Mouse (Mus musculus): ENCODE results near the gene Fig4.

Fig4 gene

DNA sequence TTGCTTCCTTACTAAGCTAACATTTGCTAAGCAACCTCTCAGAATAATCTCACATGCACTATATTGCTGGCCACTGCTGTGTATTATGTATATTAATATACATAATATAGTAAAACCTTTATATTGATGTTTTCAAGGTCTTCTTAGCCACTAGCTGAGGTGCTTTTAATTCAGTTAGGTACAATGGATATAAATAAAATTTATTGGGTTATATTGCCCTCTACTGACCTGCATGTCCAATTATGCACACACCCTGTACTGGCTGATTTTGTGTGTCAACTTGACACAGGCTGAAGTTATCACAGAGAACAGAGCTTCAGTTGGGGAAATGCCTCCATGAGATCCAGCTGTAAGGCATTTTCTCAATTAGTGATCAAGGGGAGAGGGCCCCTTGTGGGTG is 41.2 kb downstream of the Fig4 start:
- DNase-seq (ENCODE audit: extremely low spot score, low read depth, low spot score): no peak

DNA sequence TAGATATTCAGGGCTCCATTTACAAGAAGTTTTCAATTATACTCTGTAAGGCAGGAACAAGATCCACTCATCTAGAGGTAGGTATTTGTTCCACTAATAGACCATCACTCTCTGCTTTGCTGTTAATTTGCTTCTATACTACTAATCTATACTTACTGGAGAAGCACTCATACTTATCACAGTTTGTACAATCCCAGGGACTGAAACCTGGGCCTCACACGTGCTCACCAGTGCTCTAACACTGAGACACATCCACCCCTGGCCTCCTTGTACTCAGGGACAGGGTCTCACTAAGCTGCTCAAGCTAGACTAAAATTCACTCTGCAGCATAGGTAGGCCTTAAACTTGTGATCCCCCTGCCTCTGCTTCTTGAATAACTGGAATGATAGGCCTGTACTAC is 41.8 kb downstream of the Fig4 start:
- no peak for DNase-seq (ENCODE audit: extremely low spot score, low read depth, low spot score)

DNA sequence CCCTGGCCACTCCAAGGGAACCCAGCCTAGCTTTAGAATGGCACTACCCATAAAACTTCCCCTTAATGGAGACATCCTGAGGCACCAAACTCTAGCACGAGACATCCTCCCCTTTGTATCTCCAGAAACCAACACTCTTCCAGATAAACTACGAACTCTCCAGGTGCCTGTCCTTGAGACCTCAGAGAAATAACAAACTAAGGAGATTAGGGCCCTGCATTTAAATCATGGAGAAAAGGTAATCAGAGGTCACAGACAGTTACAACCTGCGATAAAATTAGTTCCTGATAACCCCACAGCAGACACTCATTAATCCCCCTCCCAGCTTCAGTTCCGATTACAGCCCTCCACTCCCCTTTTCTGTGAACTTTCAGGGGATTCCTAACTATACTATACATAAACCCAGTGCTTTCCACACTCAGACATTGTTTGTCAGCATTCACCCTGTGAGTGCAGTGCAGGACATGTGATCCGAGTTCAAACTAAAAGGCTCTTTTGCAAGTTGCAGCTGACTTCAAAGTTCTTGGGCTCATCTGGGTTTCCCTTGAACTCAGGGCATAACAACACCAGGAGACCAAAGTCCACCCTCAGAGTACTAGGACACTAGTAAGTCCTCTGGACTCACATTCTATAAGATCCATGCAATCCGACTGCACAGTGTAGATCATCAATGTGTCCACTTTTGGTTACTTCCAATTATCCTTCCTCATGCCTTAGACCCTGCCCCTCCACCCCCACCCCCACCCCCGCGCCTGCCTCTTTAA is 42.6 kb downstream of the Fig4 start:
- DNase-seq (ENCODE audit: extremely low spot score, low read depth, low spot score): no peak

DNA sequence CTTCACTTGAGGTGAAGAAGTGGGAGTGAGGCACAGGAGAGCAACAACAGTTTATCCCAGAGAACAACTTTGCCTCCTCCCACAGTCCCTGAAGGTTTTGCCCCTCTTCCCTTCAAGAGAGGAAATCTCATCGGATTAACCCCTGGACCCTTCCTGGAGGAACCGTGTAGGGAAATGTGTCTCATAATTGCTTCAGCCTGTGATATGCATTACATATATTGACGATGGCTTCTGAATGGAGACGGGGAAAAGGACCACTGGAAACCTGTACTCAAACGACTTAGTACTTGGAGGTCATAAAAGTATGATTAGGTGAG is 52.4 kb downstream of the Fig4 start:
- DNase-seq (ENCODE audit: extremely low spot score, low read depth, low spot score): peak; percentile 41

DNA sequence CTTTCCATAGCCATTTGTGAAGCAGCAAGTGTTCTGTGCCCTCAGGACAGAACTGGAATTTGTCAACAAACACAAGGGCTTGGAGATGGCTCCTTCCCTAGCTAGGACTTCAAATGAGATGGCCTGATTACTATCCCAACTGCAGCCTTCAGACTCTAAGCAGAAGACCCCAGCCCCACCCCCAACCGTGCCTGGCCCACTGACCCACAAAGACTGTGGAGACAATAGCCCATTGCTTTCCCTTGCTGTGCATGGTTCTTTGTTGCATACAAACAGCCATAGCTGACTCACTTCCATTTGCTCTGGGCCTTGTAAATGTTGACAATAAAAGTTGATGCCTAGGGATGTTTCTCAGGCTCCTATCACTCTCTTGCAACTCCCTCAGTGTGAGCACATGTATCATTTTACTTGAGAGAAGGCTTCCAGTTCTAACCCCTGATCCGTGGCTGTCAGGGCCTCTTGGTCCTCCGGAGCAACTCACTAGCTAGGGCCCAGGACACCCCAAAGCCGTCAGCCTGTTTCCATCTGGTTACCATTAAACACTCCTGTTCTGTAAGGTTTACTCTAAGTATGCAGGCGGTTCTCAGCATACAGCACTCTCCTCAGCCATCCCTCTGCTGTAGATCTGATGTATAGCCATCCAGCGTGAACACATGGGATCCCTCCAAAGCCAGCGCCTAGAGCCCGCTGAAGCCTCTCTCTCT is 52.9 kb downstream of the Fig4 start:
- DNase-seq (ENCODE audit: extremely low spot score, low read depth, low spot score): no peak

DNA sequence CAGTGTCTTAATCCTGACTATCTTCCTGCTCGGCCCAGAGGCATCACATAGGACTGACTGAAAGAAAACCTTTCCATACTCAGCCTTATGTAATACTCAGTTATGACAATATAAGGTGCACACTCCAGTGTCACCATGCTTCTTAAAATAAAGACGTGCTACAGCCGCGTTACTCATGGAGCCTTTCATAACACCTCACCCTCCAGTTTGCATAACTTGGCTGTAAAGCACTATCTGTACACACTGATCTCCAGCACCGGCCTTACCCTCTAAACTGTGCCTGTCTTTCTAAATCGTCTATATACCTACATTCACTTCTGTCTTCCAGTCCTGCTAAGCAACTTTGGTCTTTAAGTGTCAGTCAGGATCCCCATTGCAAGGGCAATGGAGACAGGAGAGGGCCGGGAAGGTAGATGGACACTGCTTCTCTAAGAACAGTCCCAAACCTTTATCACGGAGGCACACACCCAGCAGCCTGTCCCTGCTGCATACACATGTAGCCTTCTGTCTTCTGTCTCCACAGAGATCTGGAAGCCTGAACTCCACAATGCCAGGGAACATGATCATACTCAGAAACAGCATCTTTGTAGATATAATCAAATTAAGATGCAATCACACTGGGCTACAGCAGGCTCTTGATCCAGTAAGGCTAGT is 53.9 kb downstream of the Fig4 start:
- no peak for DNase-seq (ENCODE audit: extremely low spot score, low read depth, low spot score)

DNA sequence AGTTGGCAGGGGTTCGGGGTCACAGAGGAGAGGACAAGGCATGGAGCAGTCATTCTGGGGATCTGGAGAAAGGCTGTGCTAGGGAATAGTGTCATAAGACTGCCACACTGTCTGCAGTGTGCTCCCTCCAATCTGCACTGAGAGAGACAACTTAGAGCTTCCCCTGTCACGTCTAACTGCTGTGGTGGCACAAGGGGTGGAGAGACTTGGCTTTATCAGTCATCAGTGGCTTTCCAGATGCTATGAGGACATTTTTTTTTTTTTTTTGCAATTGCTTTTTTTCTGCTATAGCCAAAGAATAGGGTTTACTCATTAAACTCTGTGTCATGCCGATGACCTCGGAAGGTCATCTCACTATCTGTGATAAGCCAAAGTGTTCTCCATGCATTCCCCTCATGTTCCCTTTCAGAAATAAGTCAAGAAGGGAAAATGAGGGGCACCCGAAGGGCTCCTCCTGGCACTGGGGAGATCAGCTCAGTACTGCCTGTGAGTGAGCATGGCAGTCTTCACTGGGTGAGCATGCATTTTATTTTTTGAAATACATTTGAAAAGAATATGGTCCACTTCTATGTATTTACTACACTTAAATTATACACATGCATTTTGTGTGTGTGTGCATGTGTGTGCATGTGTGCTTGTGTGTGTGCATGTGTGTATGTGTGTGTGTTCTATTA is 55.1 kb downstream of the Fig4 start:
- no peak for DNase-seq (ENCODE audit: extremely low spot score, low read depth, low spot score)

DNA sequence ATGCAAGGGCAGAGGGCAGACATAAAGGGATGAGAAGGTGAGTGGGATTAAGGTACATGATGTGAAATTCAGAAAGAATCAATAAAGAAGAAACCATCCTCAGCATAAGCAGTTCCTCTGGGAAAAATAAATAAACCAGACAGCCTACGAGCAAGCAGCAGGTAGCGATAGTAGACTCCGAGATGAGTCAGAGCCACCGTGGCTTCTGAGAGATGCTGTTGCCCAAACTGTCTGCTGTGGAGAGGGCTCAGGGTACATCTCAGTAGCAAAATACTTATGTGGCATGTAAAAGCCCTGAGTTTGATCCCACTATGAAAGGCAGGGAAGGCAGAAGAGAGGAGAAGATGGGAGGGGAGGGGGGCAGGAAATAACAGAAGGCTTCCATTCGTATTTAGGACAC is 56.9 kb downstream of the Fig4 start:
- DNase-seq (ENCODE audit: extremely low spot score, low read depth, low spot score): no peak

DNA sequence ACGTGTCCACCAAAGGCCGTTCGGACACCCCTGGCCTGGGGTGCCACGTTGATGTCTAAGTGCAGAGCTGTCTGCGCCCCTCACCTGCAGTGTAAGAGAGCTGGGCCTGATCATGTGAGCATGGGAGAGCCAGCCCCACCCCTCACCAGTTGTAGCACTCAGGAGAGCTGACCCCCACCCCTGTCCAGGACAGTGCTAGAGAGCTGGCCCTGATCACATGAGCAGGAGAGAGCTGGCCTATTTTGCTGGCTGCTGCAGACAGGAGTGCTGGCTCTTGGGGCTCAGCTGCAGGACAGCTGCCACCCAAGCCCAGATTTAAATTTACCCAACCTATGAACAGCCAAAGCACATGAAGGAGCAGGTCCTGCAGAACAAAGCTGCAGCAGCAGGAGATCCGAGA is 57.6 kb downstream of the Fig4 start:
- DNase-seq (ENCODE audit: extremely low spot score, low read depth, low spot score): no peak

DNA sequence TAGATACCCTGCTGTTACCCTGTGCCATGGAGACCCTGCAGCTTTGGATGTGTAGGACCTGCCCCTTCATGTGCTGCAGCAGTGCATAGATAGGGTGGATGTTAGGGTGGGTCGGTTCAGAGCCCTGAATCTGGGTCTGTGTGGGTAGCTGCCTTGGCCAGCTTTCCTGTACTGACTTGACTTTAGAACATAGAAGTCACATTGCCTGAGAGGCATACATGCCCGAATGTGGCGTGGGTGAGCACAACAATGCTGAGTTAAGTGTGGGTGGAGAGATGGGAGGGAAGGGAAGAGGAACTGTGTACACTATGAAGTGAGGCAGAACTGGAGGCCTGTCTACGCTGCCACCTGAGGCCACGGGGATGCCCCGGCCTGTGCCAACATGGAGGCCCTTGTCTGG is 58.0 kb downstream of the Fig4 start:
- DNase-seq (ENCODE audit: extremely low spot score, low read depth, low spot score): no peak

DNA sequence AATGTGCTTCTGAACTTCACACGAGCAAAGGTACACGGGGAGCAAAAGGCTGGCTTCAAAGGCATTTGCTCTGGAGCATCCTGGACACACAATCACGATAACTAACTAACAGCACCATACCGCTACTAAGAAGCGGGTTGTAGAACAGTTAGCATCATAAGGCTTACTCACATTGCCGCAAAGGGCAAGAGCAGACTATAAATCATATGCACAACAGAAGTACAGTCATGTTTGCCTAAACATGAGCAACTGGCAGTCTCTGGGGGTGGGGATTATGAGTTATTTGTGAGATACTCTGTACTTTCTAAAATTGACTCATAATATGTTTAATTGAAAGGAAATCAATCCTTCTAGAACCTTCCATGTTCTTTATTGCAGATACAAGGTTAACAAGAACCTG is 59.1 kb downstream of the Fig4 start:
- DNase-seq (ENCODE audit: extremely low spot score, low read depth, low spot score): no peak

DNA sequence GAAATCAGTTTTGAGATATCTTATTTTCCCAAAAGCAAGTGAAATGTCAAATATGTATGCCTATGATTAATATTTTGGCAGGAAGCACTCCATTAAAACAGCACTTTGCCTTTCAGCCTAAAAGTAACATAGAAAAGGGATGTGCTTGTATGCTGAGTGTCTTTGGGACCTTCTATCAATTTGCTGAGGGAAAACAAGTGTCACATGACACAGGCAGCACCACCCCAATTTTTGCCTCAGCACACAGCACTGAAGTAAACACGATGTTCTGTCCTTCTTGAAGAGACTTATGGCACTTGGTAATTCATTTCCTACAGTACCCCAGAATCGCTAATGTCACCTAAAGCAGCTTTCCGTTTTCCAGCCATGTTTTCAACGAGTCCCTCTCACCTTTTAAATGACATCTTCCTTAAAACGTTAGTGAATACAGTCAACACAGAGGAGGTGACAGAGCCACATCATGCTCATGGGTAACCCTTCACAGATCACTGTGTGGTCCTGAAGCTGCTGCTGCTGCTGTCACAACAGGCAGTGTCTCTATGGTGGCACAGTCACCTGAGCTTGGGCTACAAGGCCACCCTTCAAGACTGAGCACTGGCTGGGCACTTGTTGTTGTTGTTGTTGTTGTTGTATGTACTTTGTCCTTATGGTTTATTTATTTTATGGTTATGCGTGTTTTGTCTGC is 61.4 kb downstream of the Fig4 start:
- no peak for DNase-seq (ENCODE audit: extremely low spot score, low read depth, low spot score)

DNA sequence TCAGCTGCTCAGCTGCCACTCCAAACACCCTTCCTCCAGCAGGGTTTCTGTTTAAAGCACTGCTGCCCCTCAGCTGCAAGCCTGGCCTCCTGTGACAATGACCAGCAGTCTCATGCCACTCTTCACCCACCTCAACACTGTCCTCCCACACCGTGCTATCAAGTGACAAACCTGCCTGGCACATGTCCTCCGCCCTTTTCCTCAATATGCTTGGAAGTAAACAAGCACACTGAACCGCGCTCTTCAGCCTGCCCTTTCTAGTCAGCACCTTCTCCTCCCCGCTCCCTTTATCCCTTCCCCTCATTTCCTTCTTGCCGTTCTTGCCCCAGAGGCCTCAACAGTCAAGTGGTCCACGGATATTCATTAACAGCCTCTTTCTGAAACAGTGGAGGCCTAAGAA is 62.0 kb downstream of the Fig4 start:
- no peak for DNase-seq (ENCODE audit: extremely low spot score, low read depth, low spot score)

DNA sequence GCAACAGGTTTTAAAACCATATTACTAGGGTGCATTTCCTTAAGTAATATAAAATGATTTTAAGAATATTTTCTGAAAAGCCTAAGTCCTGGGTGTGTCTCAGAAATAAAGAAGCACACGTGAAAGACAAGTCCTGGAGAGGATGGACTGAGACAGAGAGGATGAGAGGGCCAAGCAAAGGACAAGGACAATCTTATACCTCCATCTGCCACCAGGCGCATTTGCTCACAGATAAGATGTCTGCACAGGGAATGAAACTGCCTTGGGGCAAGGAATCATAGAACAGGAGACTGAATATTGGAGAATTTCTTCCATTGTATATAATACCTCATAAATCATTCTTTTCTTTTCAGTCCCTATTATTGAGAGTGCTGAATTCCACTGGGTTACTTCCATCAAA is 67.0 kb downstream of the Fig4 start:
- DNase-seq (ENCODE audit: extremely low spot score, low read depth, low spot score): no peak

DNA sequence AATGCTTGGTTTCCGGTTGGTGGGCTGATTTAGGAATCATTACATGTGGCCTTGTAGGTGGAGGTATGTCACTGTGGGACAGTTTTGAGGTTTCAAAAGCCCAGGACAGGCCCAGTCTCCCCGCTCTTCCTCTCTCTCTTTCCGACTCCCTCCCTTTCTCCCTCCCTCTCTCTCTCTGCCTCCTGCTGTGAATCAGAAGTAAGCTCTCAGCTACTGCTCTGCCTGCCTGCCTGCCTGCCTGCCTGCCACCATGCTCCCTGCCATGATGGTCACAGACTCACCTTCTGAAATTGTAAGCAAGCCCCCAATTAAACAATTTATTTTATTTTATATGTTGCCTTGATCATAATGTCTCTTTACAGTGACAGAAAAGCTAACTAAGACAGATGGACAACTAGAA is 67.5 kb downstream of the Fig4 start:
- DNase-seq (ENCODE audit: extremely low spot score, low read depth, low spot score): no peak

DNA sequence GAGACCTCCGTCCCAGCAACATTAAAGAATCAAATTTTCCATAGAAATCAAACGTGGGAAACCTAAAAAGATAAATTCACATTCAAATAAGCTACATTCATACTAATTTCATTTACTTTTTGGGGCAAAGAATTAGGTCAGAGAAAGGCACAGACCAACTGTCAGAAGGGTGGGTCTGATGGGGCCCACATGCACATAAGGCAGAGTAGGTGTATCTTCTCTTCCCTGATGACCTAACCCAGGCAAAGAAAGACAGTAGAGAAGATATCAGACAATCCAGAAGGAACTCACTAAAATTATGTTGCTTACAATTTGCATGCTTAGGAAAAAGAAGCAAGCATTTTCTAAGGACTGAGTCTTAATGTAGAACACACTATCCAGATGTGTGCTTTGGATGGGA is 67.9 kb downstream of the Fig4 start:
- DNase-seq (ENCODE audit: extremely low spot score, low read depth, low spot score): no peak

DNA sequence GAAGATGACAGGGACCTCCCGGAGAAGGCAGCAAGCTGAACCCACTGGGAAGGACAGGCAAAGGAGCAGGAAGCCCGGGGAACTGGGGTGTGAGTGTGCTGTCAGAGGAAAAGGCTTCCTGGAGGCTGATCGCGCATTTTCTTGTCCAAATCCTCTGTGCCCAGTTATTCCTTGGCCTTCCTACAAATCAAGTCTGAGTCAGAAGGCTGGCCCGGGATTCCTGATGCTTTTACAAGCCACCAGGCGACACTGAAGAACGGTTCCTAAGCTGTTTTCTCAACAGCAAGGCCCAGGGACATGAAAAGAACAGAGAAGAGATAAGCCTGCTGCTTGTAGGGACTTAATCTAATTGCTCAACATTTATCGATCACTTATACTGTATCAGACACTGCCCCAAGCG is 68.5 kb downstream of the Fig4 start:
- DNase-seq (ENCODE audit: extremely low spot score, low read depth, low spot score): no peak

DNA sequence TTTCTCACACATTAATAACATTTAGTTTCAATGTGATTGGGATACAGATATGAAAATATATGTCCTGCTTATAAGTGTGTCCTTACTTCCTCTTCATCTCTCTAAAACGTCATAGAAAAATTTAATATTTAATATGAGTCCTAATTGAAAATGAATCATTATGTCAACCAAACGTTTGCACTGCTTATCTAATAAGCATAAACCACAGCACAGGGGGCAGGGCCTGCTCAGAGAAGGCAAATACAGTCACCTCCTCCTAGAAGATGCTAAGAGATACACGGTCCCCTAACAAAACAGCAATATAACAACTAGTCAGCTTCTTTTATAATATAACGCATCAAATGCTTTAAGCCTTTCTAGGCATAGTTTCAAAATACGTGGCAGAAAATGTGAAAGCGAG is 69.9 kb downstream of the Fig4 start:
- DNase-seq (ENCODE audit: extremely low spot score, low read depth, low spot score): no peak

DNA sequence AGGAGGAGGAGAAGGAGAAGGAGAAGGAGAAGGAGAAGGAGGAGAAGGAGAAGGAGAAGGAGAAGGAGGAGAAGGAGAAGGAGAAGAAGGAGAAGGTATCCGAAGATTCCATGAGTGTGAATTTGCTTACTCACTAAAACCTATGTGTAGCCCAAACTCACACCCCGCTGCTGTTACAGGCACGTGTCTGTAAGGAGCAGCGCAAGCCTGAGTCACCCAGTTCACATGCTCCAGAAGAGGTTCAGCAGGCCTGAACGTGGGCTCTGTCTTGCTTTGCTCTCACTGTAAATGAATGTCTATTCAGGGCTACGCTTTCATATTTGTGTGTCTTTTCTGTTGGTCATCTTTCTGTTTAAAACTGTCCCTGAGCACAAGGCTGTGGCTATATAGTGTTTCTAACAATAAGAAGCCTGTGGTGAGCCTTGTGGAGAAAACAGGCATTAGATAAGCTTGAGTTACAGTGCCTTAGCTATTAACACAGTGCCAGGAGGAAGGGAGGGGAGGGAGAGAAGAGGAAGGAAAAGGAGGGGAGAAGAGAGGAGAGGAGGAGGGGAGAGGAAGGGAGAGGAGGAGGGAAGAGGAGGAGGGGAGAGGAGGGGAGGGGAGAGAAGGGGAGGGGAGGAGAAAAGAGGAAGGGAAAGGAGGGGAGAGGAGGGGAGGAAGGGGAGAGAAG is 71.8 kb downstream of the Fig4 start:
- DNase-seq (ENCODE audit: extremely low spot score, low read depth, low spot score): no peak

DNA sequence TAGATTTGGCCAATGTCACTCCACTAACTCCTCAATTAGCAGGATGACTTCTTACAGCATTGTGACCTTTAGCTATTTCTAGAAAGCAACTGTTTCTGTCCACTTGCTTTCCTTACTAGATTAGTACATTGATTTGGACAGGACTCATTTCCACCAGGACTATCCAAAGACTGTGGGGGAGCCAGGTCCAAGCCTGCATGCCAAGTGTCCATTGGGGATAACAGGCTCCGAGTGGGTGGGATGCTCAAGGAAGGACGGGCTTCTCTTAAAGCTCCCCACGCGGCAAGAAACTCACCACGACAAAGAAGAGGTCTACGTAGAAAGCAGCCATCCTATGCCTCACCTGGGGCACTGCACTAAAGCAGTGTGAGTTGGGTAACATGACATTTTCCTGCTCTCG is 75.4 kb downstream of the Fig4 start:
- DNase-seq (ENCODE audit: extremely low spot score, low read depth, low spot score): no peak

DNA sequence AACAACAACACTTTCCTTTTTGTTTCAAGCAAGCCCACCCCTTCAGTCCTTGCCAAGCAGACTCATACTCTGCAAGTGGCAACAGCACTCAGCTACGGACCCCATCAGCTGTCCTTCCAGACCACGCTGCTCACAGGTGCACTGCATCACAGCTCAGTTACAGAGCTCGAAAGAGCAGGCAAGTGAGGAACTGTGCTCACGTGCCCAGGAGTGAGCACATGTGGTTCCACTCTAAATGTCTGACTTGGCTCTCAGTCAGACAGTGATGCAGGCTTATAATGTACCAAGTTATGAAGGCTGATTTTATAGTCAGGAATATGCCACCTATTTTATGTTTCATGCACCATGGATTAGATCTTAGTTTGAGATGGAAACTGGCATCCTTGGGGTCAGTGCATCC is 79.6 kb downstream of the Fig4 start:
- DNase-seq (ENCODE audit: extremely low spot score, low read depth, low spot score): no peak
